Mouse (Mus musculus) left cerebral cortex, adult 11 months (tissue): ENCODE results near the gene Strn3.

Experiments
- DNase-seq: peaks from one replicate; pipeline ENCODE4 v3.0.0; 2022; ENCODE audit warnings: low spot score

Strn3 gene

DNA sequence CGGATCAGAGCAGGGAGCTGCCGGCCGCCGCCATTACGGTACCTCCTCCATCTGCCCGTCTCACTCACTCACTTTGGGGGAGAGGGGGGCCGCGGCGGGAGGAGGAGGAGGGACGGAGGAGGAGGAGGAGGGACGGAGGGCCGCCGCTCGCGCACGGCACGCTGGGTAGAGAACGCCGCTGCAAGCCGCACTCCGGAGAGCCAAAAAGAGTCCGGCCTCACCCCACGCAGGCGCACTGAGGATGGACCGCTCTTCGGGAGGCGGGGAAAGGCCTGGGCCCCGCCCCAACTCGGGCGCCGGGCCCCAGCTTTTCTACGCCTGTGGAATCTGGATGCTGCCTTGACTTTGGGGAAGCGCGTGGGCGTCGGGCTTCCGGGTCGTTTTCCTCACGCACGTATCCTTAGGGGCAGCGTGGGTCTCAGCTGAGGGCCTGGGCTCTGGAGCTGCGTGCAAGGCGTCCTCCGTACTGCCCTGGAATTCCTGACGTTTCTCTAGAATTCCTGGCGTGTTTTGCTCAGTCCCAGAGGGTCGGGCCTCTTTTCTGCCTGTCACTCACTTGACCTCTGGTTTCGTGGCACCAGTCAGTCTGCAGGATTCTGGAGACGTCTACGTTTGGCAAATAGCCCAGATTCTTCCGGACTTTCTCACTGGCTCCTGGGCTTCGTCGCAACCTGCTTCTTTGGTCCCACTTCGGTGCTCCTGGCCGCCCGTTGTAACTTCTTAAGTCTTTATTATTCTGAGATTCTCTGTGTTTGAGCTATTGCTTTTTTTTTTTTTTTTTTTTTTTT lies at the start of gene Strn3:
TSS of gene Strn3 (minus strand) at position 53 of the 788 bp plus-strand sequence.
- DNase-seq = peak; percentile 94

DNA sequence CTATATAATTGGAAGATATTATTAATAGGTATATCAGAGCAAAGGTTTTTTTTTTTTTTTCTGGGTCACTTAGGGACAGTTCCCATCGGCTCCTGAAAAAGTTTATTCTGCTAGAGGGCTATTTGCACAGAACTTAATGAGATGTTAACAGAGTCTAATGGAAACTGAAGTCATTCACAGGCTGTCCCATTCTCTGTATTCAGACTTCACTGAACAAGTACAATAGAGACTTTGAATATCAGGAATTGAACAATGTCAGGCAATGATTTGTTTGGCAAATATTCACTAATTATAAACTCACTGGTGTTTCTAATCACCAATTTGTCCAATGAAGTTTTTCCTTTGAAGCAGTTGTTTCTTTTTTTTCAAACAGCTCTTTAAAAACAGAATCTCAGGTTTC lies 45.1 kb upstream of the Strn3 start:
- no peak for DNase-seq

DNA sequence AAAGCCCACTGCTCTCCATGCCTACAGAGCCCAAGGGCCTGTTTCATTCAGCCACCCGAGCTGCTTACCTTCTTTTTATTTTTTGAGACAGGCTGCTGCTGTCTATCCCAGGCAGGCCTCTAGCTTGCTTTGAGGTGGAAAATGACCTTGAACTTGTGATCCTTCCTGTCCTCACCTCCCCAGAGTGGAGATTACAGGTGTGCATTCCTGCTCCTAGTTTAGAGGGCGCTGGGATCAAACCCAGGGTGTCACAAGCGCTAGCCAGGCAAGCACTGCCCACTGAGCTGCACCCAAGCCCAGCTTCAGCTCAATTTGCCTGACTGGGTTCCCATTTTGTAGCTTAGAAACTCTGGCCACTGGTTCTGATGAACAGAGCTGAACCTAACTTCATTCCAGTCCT lies 44.7 kb upstream of the Strn3 start:
- no peak for DNase-seq

DNA sequence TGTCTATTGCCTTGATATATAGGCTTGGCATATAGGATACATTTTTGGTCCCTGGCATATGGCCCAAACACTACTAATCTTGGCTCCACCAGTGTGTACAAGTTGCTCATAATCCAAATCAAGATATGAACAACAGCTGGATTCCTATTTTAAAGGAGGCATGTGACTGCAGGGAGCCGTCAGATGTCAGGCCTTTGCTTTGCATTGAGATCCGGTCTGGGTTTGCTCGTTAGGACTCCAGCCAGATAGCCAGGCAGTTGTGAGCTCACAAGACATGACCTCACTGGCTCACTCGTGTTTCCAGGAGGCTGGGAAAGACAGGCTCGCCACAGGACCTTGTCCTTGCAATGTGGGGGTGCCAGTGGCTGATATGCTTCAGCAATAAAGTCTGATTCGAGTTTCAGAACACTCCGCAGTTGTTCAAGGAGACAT lies 44.2 kb upstream of the Strn3 start:
- DNase-seq = no peak

DNA sequence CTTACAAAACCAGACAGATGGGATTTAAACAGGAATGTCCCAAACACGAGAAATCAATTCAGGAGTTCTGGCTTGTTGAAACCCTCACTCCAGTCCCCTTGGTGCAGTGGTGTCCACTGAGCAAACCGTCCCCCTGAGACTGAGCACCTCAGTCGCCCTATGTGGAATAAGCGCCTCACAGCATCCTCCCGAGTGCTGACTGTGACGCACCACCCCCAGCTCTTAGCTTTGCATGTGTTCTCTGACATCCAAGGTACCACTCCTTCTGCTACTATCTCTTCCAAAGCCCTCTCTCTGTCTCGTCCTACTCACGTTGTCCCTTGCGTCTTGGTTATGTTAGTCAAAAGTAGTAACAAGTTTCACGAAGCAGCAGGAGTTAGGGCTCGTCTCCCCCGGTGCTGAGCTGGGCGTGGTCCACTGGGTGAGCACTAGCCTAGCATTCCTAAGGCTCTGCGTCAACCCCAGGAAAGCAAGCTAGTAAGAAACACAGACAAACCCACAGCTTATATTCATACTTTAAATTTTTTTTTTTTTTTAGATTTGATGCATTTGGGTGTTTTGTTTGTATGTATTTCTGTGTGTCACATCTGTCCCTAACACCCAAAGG lies 43.0 kb upstream of the Strn3 start:
- DNase-seq = no peak

DNA sequence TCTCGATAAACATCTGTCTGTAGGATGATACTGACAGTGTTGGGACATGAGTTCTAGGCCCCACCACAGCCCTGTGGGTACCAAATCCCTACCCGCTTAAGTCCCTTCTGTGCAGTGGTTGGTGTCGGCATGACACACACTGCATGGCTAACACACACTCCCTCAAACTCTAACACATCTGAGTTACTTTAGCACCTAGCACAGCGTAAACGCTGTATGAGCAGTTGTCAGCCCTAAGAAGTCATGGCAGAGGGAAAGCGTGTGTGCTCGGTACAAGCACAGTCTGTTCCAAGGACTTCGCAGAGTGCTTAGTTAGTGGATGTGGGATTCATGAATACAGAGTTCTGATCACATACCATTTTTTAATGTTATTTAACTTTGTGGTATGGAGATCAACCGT lies 38.1 kb upstream of the Strn3 start:
- DNase-seq = no peak

DNA sequence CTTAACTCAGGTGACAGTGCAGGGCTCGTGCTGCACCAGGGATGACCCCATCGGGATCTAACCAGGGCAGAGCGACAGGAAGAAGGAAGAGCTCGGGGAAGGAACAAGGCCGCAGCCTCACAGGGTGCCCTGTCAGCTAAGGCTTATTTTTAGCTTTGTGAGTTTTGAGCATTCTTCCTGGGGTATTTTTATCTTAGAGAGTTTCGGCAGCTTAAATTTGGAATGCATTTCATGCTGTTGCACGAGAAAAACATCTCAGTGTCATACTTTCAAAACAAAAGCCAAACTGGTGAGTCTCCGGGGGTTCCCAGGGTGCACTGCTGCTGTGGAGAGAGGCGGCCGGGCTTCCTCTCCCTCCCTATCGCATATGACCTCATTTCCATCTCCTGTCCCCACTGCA lies 37.4 kb upstream of the Strn3 start:
- no peak for DNase-seq

DNA sequence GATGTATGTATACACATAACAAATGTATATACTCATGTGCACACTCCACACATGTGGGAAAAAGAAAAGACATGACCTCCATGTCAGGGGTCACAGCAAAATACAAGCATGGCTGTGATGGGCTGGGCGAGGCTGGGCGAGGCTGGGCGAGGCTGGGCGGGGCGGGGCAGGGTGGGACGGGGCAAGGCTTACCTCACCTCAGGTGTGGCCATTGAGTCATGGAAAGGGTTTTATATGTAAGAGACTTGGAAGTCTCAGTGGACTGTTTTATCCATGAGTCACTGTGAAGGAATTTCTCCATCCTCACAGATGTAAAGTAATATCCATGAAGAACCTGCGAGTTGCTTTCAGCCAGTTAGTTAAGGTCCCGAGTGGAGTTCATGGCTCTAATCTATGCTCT lies 30.1 kb upstream of the Strn3 start:
- no peak for DNase-seq

DNA sequence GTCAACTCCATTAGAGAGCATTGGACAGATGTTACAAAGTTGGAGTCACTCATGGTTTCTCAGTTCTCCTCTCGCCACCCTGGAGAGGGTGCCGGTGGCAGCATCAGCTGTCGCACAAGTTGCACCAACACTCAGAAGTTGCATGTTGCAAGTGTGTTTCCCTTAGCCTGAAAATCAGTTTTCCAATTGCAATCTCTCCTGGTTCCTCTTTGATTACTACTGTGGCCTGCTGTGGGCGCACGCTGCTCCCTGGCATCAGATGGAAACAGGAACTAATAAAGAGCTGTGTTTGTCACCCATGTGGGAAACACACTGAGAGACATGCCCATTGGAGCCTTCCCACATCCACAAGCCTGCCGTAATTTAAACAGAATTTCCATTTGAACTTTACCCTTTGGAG lies 26.9 kb upstream of the Strn3 start:
- no peak for DNase-seq

DNA sequence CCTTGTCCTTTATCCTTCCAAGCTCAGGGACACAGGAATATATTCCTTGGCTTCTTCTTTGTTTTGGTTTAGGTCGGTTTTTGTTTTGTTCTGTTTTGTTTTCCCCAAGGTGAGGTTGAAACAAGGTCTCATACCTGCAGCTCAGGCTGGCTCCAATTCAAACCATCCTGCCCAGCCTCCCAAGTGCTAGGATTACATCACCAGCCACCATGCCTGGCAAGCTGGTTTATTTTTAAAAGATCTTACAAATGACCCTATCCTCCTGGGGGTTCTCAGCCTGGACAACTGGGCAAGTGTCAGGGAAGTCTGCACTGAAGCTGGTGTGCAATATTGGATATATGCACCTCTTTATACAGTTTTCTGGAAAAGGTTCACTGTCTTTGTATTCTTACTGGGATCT lies 21.0 kb upstream of the Strn3 start:
- DNase-seq = no peak

DNA sequence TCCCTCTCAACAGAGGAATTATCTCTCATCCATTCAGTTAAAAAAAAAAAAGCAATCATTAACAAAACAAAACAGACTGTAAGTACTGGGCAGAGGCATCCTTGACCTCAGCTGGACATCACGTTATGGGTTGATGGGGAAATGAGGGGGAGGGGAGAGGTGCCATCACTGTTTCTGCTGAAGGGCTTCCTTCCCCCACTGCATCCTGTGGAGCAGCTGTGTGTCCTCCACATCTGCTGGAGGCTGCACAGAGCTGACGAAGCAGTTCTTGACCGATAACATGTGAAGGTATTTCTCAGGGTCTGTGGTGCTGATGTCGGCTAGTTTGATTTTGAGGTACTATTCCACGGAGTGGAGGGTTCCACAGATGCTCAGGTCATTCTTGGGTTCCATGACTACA lies 18.5 kb upstream of the Strn3 start:
- no peak for DNase-seq

DNA sequence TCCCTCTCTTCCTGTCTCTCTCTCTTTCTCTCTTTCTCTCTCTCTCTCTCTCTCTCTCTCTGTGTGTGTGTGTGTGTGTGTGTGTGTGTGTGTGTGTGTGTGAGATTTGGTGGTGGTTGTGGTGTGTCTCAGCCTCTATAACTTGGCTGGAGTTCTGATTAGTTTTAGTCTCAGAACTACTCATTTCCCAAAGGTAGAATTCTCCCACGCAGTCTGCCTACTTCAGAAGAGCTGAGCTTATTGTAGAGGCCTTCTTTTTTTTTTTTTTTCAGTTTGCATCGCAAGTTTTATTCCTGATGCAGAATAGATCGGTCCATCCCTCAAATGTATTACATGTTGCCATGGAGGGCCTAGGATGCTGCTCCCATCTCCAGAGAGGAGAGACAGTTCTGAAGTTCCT lies 18.0 kb upstream of the Strn3 start:
- no peak for DNase-seq

DNA sequence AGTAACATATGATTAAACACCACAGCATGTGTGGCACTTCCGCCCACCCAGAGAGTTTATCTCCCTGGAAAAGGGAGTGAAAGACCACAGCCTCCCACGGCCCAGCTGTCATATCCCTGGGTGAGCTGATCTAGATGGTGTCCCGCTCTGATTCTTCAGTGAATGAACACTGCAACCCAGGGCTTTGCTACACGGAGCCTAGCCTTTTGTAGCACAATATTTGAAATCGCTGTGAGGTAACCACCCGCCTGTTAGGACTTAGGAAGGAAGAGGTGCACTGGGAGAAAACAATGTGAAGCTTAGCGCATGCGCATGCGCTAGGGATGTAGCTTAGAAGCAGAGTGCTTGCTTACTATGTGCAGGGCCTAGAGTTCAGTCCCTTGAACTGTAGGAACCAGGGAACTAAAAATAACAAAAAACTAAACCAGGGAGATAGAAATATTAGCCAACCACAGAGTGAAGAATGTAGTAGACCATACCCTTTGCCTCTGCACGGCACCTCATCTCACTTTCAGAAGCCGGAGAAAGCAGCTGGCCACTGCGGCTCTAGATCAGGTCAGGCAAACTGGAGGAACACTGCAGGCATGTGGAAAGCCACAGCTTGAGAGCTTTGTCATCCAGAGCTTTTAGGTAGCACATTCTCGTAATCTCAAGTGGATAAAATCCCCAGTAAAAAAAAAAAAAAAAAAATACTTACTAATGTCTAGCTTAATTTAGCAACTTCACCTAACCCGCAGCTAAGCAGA lies 17.4 kb upstream of the Strn3 start:
- peak; percentile 64 for DNase-seq

DNA sequence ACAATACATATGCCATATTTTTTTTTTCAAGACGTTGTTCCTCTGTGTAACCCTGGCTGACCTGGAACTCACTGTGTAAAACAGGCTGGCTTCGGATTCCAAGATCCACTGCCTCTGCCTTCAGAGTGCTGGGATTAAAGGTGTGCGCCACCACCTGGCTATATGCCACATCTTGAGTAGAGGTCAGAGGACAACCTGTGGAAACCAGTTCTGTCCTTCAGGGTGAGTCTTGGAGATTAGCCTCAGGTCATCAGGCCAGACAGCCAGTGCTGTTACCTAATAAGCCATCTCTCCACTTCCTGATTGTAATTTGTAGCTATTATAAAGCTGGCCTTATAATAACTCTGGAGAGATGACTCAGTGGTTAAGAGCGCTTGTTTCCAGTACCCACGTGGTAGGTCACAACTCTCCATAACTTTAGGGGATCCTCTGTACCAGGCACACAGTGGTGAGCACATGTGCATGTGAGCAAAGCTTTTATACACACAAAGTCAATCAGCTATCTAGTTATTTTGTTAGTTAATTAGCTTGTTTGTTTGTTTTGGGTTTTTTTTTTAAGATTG lies 15.1 kb upstream of the Strn3 start:
- DNase-seq = no peak

DNA sequence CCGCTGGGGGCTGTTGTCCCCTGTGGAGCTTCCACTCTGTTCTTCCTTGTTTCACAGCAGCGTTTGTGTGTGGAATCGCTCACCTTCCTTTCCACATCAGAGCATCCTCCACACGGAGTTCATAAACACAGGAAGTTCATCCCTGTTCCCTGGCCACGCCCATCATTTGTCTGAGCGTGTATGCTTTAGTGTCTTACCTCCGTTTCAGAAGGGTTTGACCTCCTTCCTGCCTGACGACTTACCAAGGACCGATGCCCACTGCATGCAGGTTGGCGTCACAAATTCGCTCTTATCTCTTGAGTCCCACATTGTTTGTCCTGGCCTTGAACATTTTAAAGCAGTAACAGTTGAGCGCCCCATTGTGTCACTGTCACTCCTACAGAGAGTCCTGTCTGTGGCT lies 14.1 kb upstream of the Strn3 start:
- DNase-seq = no peak

DNA sequence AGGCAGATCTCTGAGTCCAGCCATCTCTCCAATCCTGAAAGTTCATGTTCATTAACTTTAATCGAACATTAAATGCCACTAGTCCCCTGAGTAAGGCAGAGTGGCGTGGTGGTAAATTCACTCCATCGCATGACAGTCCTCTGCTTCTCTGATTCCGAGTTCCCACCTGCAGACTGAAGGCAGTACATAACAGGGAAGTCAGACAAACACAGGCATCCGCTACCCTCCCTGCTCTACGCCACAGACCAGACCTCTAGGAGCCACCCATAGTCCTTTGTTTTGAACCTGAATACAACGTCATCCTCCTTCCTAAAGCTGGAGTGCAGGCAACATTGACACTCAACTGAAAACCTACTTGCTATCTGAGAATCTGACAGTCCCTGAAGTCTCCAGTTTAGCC lies 12.9 kb upstream of the Strn3 start:
- no peak for DNase-seq

DNA sequence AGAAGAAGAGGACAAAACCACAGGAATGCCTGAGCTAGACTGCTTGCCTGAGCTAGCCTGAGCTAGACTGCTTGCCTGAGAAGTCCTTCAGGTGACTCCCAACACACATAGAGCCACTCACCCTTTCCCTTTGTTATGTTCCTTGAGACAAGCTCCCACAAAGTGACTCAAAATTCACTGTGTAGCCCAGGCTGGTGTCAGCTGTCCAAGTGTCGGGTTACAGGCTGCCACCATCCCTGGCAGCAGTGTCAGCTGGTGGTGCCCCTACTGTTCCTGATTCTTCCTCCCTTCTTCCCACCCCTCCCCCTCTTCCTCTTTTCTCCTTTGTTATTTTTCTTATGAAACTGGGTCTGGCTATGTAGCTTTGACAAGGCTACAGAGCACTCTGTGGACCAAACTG lies 12.2 kb upstream of the Strn3 start:
- DNase-seq = no peak

DNA sequence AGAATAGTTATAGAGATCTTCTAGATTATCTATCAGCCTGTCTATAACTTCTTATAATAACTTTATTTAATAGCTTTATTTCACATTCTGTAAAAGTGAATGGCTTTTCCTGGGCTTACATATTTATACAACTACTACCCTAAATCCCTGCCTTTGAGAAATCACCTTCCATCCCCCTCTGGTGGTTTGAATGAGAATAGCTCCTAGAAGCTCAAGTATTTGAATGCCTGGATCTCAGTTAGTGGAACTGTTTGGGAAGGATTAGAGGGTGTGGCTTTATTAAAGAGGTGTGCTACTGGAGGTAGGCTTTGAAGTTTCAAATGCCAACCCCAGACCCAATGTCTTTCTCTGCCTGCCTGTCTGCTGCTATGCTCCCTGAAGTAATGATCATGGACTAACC lies 10.0 kb upstream of the Strn3 start:
- DNase-seq = no peak

DNA sequence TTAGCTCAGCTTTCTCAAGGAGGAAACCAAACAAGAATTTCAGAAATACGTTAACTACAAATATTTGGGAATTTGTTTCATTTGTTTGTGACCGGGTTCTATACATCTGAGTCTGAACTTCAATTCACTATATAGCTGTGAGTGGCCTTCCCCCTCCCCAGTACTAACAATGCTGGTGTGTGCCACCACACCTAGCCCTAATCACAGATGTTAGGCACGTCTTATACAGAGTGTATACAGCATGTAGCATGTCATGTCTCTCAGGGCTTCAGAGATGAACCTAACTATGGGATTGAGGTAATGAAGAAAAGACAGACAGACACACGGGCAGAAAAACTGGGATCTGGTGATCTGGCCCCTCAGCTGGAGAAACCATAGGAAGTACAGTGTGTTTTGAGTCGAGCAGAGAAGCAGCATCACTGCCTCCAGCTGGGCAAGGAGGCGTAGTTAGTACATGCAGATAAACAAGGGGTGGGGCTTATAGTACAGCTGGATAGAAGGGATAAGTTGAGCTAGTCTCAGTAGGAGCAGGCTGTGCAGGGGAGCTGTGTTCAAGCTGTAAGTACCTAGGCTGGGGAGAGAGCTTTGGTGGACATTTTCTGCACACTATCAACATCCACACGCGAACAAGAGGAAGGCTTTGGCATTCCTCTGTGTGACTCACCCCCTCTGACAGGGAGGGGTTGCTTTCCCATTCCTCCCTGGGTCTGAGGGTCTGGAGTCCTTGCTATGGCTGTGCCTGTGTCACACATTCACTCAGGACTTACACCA lies 8.1 kb upstream of the Strn3 start:
- DNase-seq = no peak

DNA sequence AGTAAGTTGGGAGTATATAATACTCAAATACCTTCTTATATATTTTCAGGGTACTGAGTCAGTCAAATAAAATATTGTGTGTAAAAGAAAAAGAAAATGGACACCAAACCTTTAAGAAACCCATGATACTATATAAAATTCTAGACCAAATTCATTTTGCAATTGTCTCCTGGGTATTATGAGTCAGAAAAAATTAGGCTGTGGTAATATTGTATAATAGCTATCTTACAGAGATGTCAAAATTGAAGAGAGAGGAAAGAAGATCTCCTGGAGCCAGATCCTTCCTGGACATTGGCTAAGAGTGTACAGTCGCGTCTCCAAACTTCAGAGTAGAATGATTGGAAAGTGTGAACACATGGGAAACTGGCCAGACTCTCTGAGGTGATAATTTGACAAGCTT lies 4.5 kb upstream of the Strn3 start:
- no peak for DNase-seq

DNA sequence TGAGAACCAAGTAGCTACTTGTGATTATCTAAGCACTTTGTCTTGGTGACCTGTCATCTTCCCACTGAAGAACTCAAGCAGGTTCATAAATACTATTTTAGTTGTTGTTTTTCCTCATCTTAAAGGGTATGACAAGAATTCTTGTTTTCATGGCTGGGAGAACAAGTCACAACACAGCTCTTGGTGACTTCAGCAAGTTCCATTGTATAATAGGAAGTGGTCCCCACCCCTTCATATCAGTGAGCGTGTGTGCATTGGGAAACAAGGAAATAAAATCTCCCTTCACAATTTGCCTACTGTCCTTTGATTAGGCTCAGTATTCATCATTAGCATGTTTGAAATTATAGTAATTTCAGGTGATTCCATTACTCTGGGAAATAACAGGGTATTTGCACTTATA lies 3.3 kb upstream of the Strn3 start:
- no peak for DNase-seq

DNA sequence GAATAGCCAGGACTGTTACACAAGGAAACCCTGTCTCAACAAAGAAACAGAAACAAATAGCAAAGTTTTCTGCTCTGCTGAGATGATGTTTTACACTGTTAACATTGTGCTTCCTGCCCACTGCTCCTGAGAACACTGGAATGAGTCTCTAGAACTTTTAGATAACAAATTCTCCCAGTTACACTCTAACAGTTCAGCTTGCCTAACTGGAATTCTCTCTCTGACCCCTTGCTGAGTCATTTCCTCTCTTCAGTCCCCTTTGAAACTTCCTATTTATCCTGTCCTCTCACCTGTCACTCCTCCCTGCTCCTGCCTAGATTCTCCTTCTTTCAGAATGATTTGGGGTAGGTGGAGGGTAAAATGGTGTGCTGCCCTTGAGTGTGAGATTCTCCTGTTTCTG lies 2.4 kb upstream of the Strn3 start:
- DNase-seq = no peak
